Mouse (Mus musculus): ENCODE results near the gene Pou5f1.

- TF ChIP-seq CTCF (IDR thresholded peaks at IDR 0.05; ENCODE audit: low read depth, low read length), result no peak
- TF ChIP-seq EP300 (IDR thresholded peaks at IDR 0.05; ENCODE audit: insufficient read depth, low read depth, low read length), result peak; percentile 54; the same call in 1 of the 2 replicates
- TF ChIP-seq POLR2A (IDR thresholded peaks at IDR 0.05; ENCODE audit: insufficient read depth, low read length), result no peak
Observed at GRCm38 (mm10) chr17:35502226-35502625, 3.6 kb upstream of the Pou5f1 start.

All from ES-Bruce4 (cell line).